Mouse (Mus musculus) layer of hippocampus, postnatal 10 days (tissue): Measurements from ENCODE around the gene Myt1l. TPM values are rescaled to one million over a fixed set of nuclear protein-coding genes. Genes with fewer than 3 reads are reported as not detected.

Experiments used
- DNase-seq, 2 experiments: peaks; one replicate each; pipeline ENCODE4 v3.0.0; 2021; ENCODE audit warnings: low spot score in 2 of 2
- total RNA-seq, 2 experiments: library from RNA; stranded (reverse); gene quantifications; 2 replicates each; pipeline ENCODE4 v1.2.3; 2021

Gene Myt1l
- total RNA-seq, 2 experiments from 2014 or later, result 200 to 236 TPM

DNA sequence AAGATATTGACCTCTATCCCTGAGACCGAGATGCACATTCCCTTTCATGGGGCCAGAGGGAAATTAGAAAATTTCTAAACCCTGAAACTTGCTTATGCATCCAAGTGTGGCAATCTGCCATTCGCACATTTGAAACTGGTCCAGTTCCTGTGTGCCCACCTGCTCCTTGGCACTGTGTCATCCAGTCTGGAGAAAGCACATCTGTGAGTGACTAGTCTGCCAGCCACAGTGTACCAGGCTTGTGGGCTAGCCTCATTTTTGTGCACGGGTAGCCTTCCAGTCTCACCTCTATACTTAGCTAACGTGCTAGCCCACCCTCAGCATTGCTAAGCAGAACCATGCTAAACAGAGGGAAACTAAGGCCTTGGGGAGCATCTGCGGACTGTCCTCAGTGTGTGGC is 356.2 kb downstream of the Myt1l start:
- peak; percentile 83 to 86 for DNase-seq

DNA sequence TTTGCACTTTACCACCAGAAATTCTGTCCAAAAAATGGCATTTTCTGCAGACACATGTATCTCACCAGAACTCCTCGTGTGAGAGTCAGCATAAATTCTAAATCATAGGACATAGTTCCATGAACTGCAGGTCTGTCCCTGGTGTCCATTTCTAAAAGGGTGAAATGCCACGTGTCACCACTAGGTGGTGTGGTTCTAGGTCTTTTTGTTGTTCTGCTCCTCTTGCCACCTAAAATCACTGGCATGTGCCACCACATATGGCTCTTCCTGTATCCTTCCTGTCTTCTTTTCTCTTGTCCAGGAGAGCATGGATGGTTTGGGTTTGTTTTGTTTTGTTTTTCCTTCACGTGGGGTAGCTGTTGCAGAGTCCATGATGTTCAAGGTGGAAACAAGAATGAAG is 366.5 kb downstream of the Myt1l start:
- DNase-seq, result peak; percentile 50 to 55

DNA sequence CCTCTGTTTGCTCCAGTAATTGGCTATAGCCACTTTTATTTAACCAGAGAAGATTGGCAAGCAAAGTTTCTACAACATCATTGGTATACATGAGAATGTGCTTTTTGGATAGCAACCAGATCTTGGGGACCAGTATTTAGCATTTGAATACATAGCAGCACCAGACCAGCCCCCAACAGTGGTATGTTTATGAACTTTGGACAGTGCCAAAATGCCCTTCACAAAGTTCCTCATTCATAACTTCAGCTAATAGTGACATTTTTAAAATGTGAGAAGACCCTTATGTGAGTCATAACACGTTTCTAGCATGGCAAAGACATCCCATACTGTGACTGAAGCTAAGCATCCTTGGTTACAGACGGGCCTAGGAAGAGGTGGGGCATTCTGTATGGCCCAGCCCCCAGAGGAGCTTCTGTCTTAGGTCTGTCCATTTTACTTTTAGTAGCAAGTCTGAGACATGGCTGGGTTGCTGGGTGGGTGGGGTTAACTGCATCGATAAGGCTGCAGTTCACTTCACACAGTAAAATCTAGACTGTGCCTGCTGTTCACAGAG is 369.4 kb downstream of the Myt1l start:
- no peak for DNase-seq

DNA sequence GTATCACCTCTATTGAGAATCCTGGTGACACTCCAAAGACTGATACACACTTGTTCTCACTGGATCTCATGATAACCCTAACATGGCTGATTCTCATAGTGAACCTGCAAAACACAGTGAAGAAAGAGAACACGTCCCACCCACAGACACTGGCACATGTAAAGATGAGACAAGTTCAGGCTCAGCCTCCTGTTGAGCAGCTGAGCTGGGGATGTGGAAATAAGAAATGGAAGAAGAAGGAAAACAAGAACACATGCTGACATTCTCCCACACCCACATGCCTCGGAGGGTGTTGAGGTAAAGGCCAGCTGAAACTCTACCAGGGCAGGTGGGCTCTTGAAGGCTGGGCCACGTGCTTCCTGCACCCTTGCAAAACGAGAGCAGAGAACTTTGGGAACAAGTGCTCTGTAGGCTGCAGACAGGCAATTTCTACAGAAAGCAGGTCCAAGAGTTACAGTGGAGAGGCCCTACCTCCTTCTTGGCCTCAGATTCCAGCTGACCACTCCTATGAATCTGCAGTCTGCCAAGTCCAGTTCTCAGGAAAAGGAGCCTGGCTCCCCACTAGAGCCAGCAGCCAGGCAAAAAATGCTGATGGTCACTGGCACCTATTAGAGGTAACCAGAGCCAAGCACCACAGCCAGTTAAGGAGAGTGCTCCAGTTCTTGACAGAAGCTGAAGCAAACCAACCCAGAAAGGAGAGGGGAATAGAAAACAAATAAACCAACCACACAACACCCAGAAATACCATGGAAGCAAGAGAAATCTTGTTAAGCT is 376.1 kb downstream of the Myt1l start:
- no peak for DNase-seq

DNA sequence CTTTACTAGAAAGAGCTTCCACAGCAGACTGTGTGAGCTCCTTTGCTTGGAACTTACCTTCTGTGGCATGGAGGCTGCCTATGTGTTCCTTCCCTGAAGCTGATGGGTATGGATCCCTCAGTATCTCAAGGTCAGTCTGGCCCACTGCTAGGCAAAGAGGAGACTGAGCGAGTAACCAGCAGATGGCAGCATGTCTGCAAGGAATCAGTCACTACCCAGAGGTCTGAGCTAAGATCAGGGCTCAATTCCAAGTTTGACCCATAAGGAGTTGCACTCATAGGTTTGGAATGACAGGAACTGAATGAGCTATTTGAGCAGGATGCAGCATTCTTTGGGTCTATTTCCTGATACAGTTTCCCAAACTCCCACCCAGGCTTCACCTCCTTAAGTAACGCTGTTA is 378.9 kb downstream of the Myt1l start:
- peak in 1 of 2 experiments; percentile 64 for DNase-seq

DNA sequence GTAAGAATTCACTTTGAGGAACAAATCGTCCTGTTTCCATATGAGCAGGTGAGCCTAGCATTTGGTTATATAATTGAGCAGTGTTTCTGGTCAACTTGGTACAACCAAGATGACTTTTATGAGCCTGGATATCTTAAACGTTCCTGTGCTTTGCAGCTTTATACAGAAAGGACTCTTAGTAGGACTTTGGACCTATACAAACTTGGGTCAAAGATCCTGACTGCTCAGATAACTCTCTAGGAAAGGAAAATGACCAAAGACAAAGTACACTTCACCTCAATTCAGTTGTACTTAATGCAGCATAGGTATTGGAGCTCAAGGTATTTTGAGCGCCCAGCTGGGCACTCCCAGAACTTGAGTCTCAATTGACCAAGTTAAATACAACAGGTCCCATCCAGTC is 388.0 kb downstream of the Myt1l start:
- DNase-seq, result no peak

DNA sequence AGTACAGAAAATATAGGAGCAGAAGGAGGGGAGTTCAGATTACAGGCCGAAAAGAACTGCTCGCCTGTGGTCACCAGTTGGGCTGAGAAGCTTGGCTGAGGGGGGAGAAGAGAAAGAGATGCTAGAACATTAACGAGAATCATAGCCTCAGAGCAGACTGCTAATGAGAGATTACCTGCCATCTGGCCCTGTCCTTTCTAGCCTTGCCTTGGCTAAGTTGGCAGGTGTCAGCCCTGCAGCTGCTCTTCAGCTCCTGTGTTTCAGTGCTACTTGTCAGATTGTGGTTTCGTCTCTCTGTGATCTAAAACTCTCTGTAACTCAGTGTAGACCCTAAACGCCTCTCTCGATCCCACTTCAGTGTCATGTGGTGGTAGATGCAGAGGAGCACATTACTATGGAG is 388.6 kb downstream of the Myt1l start:
- no peak for DNase-seq

DNA sequence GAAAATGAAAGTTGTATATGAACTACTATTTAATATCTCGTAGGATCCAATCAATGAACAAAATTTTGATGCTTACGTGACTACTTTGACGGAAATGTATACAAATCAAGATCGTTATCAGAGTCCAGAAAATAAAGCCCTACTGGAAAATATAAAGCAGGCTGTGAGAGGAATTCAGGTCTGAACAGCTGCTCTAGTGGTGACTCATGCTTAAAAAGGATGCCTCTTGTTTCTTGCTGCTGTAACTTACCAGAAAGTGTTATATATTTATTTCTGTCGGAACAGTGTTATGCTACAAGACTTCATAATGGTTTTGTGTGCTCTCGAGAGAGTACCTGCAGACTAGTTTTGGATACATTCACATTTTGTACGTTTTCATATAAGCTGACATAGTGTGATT is 392.1 kb downstream of the Myt1l start:
- DNase-seq, result no peak

DNA sequence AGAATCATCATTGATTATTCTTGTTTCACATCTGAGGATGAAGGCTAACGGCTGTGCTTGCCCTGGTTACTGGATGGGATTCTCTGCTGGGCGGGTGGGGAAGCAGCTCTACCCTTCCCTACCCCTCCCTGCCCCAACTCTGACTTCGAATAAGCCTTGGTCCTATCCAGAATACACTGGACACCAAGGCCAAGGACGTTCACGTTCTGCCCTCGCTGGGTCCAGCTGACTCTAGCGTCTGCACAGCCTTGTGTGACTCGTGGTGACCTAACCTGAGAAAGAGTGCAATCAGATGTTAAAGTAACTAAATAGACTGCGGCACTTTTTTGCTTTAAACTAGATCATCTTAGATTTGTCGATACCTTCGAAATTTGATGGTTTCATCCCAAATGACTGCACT is 393.3 kb downstream of the Myt1l start:
- DNase-seq, result no peak

DNA sequence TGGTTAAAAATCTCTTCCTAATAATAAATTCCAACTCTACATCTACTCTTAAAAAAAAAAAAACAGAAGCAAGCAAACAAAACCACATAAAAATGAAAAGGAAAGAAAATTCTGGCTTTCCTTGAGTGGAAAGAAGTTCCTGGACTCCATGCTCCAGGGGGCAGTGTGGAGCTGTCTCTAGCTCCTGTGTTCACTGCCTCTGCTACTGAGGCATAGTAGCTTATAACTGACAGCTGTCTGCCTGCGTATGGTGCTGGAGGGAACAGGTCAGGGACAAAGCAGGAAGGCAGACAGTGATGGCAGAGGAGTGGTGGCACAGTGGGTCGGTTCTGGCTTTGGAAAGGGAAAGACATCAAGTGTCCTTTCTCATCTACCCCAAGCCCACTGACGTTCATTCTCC is 398.7 kb downstream of the Myt1l start:
- DNase-seq, result peak; percentile 82

DNA sequence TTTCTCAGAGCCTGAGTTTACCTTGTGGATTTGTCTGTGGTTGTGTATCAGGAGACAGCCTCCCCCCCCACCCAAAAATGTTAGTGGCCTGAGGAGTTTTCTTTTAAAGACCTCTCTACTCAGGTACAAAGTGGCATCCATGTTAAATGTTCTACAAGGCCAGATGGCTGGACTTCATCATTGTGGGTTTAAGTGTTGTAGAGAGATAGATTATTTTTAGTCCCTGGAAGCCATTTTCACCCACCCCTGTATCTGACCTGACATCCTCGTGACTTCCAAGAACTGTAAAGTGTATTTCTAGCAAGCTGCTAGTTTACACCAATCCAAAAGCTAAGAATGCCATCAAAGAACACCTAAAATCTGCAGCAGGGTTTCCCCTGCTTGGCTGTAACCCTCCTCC is 402.4 kb downstream of the Myt1l start:
- DNase-seq, result no peak

DNA sequence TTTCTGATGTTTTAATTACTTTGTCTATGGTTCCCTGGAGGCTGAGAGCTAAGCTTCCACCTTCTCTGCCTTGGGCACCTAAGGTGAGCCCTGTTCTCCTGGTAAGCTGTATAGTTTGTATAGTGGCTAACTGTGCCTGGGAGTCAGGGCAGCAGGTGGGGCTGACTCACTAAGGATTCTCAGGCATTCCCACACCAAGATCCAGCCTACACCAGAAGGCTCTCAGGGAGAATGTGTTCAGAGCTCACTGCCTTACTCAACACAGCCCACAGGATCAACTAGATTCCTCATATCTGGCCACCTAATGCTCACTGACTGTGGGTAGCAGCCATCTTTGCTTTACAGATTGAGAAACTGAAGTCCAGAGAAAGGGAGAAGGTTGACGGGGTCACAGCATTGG is 404.8 kb downstream of the Myt1l start:
- no peak for DNase-seq

DNA sequence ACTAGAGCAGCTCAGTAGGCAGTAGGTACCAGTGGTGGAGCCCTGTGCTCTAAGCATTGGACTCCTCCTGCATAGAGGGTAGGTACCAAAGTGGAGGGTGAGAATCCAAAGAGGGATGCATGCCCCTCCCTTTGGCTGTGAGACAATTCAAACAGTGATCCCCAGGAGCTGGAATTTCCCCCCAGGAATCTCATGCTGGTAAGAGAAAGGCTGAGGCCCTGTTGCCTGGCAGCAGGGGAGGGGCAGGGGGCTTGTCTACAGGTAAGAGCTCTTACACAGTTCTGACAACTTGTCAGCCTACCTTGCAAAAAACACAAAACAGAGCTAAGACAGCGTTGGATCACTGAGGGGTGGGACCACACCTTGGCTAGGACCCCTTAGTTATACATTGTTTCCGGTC is 405.3 kb downstream of the Myt1l start:
- DNase-seq, result no peak

DNA sequence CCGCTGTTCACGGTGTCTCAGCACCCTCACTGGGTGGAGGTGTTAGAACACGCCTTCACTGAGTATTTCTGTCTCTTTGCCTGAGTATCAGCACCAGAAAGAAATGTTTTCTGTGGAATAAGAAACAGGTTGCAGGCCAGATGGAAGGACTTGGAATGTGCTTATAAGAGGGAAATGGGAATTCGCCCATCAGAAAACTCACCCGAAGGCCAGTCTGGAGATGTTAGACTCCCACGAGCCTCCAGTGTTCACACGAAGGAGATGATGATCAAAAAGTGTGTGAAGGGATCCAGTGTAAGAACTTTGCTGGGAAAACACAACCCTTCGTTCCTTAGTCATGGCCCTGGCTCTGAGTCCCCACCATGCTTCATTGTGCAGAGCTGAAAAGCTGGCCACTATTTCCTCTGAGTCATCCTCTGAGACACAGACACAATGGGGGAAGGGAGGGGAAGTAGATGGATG is 406.0 kb downstream of the Myt1l start:
- DNase-seq, result no peak

DNA sequence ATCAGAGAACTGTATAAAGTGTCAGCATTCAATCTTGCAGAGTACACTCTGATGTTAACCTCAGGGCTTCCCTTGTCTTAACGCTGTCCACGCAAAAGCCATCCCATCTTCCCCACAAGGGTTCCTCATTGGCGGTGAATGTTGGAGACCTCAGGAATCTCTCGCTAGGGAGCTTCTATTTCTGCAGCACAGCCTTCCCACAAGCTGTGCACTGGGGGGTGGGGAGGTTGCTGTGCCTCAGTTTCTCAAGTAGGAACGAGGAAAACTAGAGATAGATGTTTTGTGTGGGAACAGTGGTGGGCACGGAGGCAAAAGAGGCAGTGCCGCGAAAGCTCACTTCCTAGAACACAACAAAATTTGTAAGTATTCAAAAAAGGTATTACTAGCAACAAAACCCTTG is 409.1 kb downstream of the Myt1l start, which contains the start of gene Pxdn:
Gene Pxdn, plus strand, starts transcription at position 301 of the 400 bp plus-strand sequence.
- no peak for DNase-seq

DNA sequence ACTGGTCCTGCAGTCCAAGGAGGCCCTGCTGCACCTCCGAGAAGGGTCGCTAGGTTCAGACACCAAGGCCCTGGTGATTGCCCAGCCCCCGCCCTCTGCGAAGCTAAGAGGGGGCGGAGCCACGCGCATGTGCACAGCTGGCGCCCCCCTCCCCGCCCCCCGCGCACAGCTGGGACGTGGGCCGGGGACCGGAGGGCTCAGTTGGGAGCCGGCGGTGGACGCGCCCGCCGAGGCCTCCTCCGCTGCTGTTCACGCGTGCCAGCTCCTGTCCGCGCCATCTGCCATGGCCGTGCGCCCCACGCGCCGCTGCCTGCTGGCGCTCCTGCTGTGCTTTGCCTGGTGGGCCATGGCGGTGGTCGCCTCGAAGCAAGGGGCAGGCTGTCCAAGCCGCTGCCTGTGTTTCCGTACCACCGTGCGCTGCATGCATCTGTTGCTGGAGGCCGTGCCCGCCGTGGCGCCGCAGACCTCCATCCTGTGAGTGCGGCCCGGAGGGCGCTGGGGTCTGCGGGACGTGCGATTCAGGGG is 409.7 kb downstream of the Myt1l start:
- DNase-seq, result peak in 1 of 2 experiments; percentile 66

DNA sequence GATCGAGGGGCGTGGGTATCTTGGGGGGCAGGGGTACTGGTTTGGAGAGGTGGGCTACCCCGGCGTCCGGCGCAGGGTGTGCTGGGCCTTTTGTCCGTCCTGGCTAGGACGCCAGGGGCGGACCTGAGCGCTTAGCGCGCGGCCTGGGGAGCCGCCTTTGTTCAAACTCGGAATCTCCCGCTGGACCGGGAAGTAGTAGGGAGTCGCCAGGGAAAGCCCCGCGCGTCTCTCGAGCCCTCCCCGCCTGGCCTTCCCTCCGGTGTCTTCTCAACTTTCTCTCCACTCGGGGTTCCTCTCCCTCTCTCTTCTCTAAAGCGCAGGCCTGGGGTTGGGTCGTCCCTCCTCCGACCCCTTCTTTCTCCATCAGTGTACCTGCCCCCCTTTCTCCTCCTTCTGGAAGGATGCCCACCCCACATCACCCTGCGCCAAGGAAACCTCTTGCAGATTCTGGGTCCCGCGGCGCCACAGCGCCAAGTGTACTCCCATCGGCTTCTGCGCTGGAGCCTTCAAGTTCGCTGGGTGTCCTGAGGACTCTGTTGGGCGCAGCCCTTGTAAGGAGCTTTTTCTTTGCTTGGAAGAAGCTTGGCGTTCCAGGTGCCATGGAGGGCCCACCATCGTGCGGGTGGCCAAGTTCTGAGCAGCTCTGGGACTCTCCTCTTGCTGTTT is 410.3 kb downstream of the Myt1l start:
- peak; percentile 60 to 76 for DNase-seq

DNA sequence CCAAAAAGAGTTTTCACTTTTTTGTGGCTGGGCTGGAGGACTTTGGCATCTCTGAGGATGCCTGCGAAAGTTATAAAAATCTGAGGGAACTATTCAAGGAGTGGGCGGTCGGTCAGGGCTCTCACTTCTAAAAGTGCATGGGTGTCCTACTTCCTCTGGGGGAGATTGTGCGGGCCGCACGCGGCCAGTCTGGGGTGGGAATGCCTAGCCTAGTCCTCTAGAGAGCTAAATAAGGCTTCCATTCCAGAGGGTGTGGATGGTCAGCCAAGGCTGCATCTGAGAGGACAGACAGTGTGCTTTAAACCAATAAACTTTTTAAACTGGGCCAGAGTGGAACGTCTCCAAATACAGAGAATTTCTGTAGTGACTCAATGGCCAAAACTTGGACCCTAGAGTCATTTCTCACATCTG is 411.1 kb downstream of the Myt1l start:
- no peak for DNase-seq

DNA sequence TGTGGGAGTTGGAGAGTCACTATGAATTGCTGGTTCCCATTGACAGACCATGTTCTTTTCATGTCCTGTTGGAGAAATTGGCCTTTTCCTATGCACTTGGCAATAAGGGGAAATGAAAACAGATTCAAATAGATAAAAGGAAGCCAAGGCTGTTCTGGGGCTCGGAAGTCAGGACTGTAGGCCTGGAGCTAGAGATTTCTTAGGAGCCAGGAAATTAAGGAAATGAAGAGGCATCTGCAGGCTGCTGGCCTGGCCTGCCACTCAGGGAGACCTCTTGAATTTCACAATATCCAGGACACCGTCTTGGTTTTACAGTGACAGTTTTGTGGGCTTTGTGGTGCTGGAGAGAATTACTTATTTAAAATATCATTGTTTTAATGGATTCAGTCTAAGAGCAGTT is 414.3 kb downstream of the Myt1l start:
- no peak for DNase-seq

DNA sequence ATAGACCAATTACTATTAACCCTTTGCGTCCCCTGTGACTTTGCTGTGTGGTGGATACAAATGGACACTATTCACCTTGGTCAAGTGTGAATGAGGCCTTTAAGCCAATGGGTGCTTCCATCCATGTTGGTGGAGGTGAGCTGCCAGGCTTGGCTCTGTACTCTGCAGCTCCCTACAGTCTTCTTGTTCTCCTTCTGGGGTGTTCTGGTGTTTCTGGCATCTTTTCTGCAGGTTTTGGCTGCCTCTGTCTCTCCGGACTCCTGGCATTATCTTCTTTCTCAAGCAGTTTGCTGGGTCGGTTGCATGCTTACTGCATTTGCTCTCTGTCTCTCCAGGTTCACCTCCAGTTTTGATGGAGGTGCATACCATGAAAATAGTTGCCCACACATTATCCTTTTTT is 416.5 kb downstream of the Myt1l start:
- no peak for DNase-seq

DNA sequence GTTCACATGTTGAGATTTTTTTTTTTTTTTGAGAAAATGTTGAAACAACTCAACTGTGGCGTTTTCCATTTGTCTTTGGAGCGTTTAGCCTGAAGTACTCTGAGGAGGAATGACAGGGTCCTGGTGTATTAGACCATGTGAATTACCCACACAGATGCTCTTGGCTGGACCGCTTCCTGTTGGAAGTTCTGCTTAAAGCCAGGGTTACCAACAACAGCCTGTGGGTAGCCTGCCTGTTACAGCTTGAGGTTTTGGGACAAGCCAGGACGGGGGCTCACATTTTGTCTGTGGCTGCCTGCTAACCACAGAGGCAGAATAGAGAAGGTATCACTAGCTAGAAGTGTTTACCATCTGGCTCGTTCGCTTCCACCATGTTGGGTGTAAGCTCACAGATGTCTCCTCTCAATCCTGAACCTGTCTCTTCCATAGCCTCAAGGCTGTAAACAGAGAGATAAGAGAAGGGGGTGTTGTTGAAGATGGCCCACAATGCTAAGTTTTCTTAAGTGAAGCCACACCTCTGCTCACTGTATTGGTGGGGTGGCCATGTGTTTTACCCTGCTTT is 417.1 kb downstream of the Myt1l start:
- no peak for DNase-seq

DNA sequence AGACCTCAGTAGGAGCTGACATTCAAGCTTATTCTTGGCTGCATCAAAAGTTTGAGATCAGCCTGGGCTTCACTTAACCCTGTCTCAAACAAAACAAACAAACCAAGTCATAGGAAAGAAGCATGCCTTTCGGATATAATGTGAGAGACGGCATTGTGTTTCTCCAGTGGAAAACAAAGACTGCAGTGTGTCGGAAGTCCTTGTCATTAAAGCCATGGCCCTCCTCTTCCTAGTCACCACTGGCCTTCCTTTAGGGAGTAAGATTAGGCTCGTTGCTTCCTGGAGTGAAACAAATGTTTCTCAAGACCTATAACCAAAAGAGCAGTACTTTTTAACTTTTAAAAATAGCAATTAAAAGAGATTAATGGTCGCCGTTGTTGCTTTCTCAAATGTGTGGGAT is 422.9 kb downstream of the Myt1l start:
- no peak for DNase-seq
